Mouse (Mus musculus): ENCODE results near the gene Erbb2. TPM values are rescaled to one million over a fixed set of nuclear protein-coding genes. Genes with fewer than 3 reads are reported as not detected.

Erbb2 gene
- polyA plus RNA-seq, 1 experiment from 2014 or later = 18.9 TPM

- peaks cover 16% of the 10 kb centered on the region for H3K4me1 ChIP-seq
- H3K9me3 ChIP-seq = no peaks in the 10 kb centered on the region
- H3K4me3 ChIP-seq = peak overlapping the region; percentile 67
- H3K27ac ChIP-seq = peak overlapping the region; percentile 81
- 28% methylated on average over 9 of the region's 9 CpGs for WGBS
- no peak for DNase-seq (ENCODE audit: extremely low spot score, low spot score)
- H3K27me3 ChIP-seq (ENCODE audit: poor library complexity, severe bottlenecking) = peaks cover 67% of the 10 kb centered on the region
- no peaks in the 10 kb centered on the region for H3K36me3 ChIP-seq (replicated peaks)
Observed at GRCm38 (mm10) chr11:98456945-98457344, 44.7 kb downstream of the Erbb2 start.

DNA sequence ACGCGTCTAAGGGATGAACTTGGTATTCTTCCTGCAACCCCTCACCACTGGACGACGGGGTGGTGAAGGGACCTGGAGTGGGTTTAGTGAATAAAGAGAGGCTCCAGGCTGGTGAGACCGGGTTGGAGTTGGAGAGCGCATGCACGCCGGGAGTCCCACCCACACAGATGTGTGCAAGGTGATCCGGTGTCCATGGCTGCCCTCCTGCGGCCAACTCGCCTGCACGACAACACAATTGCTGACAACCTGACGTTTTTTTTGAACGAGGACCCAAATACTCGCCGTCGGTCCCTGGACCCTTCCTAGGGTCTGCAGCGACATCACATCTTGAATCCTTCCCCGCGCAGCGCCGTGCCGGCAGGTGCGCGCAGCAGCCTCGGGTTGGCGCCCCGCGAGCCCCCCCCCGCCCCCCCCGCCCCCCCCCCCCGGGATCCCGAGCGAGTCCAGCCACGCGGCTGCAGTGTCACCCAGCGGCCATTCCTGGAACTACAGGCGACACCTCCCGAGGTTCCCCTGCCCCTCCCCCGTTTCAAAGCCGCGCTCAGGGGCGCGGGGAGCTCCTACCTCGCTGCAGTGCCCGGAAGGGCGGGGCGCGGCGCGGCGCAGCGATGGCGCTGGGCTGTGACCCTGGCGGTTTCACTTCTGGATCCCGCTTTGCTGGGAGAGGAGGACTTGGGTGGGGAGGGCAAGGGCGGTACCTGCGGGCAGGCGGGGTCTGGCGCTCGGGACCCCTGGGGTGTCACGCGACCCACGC, 45.3 kb downstream of the Erbb2 start:
- Histone ChIP-seq H3K36me3 (replicated peaks) (no peaks in the 10 kb centered on the region), H3K9me3 (no peaks in the 10 kb centered on the region), H3K27ac (peak overlapping the region; percentile 81), H3K4me1 (peaks cover 16% of the 10 kb centered on the region), H3K4me3 (peak overlapping the region; percentile 67), H3K27me3 (ENCODE audit: poor library complexity, severe bottlenecking) (peaks cover 71% of the 10 kb centered on the region)
- under 1% methylated on average over 54 of the region's 64 CpGs for whole genome bisulfite sequencing
- peak; percentile 86 for DNase-seq (ENCODE audit: extremely low spot score, low spot score)

DNA sequence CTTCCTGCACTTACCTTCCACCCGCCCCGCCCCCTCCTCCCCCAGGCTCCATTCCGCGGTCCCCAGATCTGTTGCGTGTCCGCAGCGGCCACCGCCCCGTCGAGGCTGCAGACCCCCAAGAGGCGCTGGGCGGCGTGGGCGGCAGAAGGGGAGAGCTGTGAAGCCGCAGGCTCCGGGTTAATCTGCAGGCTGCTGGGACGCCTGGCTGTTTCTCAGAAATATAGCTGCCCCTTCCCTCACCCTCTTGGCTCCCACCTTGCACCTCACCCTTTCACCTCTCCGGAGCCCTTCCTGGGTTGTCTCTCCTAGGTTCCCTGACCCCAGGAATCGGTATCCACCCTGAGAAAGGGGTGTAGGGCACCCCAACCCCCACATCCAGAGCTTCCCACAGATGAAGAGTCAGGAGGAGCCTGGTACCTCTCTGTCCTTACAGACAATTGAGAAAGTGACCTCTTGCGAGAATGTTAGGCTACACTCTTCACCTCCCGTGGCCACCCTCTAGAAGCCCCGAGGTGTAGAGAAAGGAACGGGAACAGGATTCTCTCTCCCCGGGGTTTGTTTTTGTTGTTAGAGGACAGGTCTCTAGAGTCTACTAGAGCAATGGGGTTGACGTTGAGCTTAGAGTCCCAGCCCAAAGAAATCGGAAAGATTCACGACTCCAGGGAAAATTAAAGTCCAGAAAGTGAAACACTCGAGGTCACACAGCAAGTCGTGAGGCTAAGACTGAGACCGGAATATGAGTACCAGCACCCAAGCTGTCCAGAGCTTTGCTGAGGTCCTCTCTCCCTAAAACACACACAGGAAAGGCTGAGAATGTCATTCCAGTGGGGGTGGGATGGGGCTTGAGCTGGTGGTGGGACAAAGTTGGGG, 46.1 kb downstream of the Erbb2 start:
- no peak for DNase-seq (ENCODE audit: extremely low spot score, low spot score)
- peaks cover 16% of the 10 kb centered on the region for H3K4me1 ChIP-seq
- peaks cover 65% of the 10 kb centered on the region for H3K27me3 ChIP-seq (ENCODE audit: poor library complexity, severe bottlenecking)
- H3K27ac ChIP-seq = peak overlapping the region; percentile 81
- WGBS = 4% methylated on average over 30 of the region's 30 CpGs
- H3K9me3 ChIP-seq = no peaks in the 10 kb centered on the region
- peak overlapping the region; percentile 67 for H3K4me3 ChIP-seq
- no peaks in the 10 kb centered on the region for H3K36me3 ChIP-seq (replicated peaks)

DNA sequence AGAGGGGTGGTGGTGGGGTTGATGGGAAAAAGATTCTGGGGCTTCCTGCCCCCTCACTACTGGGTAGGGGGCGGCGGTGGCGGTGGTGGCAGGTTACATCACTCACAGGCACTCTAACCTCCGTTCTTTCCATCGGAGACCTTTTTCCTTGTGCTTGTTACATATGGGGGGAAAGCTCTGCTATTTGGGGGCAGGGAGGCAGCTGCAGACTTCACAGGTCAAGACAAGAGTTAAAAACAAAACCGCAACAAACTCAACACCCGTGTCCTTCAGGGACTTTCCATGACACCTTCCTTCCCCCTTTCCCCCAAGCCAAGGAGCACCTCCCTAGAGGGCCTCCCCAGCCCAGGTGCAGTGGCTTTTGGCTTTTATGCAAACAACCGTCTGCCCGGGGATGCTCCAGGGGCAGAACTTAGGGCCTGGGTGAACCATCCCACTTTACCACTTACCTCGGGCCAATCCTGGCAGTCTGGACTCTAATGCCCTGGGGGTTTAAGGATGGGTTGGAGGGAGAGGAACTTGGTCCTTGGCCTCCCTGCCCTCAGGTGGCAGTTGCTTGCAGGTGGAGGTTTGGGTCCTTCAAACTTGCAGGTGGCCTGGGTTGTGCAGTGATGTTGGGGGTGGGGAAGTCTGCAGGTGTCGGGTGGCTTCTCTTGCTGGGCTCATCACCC, 46.9 kb downstream of the Erbb2 start:
- no peak overlapping the region for H3K27ac ChIP-seq
- H3K4me3 ChIP-seq = no peak overlapping the region
- H3K4me1 ChIP-seq = peaks cover 16% of the 10 kb centered on the region
- no peak for DNase-seq (ENCODE audit: extremely low spot score, low spot score)
- 19% methylated on average over 11 of the region's 11 CpGs for WGBS
- H3K36me3 ChIP-seq (replicated peaks) = no peaks in the 10 kb centered on the region
- H3K9me3 ChIP-seq = no peaks in the 10 kb centered on the region
- peaks cover 59% of the 10 kb centered on the region for H3K27me3 ChIP-seq (ENCODE audit: poor library complexity, severe bottlenecking)

GRCm38 (mm10) chr11:98459860-98460259, 47.6 kb downstream of the Erbb2 start:
- peaks cover 16% of the 10 kb centered on the region for H3K4me1 ChIP-seq
- no peak overlapping the region for H3K27ac ChIP-seq
- H3K36me3 ChIP-seq (replicated peaks) = no peaks in the 10 kb centered on the region
- WGBS = 80% methylated on average over 9 of the region's 9 CpGs
- DNase-seq (ENCODE audit: extremely low spot score, low spot score) = no peak
- H3K9me3 ChIP-seq = no peaks in the 10 kb centered on the region
- H3K4me3 ChIP-seq = no peak overlapping the region
- peaks cover 59% of the 10 kb centered on the region for H3K27me3 ChIP-seq (ENCODE audit: poor library complexity, severe bottlenecking)

DNA sequence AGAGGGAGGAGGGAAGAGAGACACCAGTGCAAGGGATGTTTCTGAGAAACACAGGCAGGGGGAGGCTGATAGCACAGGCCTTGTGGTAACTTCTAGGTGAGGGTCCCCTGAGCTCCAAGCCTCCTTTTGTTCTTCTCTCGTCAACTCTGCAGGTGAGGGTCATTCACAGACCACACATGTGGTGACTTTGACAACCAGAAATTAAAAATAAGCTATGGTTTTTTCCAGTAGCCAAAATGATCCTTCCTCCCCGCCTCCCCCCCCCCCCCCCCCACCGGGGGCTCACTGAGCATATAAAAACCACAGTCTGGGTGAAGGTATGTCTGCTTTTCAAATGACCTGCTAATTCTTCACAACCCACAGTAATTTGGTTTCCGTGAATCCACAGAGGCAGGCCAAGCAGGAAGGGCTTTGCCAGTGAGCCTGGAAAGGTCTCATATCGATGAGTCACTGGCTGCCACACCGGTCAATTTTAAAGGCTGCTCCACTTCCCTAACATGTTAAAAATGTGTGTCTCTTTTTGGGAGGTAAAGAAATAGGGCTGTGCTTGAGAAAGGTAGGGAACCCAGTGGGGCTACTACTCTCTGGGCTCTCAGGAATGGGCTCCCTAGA, 48.9 kb downstream of the Erbb2 start:
- 55% methylated on average over 6 of the region's 6 CpGs for WGBS
- no peak for DNase-seq (ENCODE audit: extremely low spot score, low spot score)
- Histone ChIP-seq H3K9me3 (no peaks in the 10 kb centered on the region), H3K27me3 (ENCODE audit: poor library complexity, severe bottlenecking) (peaks cover 50% of the 10 kb centered on the region), H3K4me1 (peaks cover 16% of the 10 kb centered on the region), H3K27ac (no peak overlapping the region), H3K4me3 (no peak overlapping the region), H3K36me3 (replicated peaks) (no peaks in the 10 kb centered on the region)

DNA sequence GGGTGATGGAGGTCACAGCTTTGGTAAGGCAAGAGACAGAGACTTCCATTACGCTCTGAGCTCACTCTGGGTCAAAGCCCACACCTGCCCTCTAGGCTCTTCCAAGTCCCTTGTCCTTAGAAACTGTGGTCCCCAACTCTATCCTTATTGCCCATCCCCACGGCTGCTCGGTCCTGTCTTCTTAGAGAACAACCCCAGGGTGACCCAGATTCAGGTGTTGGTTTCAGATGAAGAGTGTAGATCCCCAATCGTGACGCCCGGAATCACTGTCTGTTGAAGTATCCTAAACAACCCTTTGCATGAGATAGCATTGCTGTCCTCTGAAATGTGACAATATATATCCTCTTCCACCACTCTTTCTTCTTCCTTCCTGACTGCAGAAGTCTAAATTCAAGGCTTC, 50.0 kb downstream of the Erbb2 start:
- WGBS = 88% methylated on average over 6 of the region's 6 CpGs
- peaks cover 46% of the 10 kb centered on the region for H3K27me3 ChIP-seq (ENCODE audit: poor library complexity, severe bottlenecking)

DNA sequence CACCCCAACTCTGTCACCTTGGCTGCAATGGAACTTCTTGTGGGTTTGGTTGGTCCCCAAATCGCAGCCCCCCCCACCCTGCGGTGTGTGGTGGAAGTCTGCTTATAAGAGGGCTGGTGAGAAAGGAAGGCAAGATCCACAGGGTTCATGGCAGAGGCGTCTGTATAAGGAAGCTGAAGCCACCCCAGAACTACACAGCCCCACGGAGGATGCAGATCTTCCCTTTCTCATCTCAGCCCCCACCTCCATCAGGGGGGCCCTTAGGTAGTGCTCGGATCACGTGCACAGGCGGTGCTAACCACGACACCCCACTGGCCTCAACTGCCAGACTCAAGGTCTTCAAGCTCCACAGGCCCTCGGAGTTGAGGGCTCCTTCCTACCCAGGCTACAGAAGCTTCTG, 51.6 kb downstream of the Erbb2 start:
- H3K27me3 ChIP-seq (ENCODE audit: poor library complexity, severe bottlenecking) = peaks cover 34% of the 10 kb centered on the region
- 86% methylated on average over 9 of the region's 9 CpGs for WGBS

More for the DNA sequence above, 50.0 kb downstream of the Erbb2 start:
- no peaks in the 10 kb centered on the region for H3K36me3 ChIP-seq (replicated peaks)
- H3K9me3 ChIP-seq = no peaks in the 10 kb centered on the region
- no peak for DNase-seq (ENCODE audit: extremely low spot score, low spot score)
- no peak overlapping the region for H3K4me3 ChIP-seq
- H3K4me1 ChIP-seq = peaks cover 12% of the 10 kb centered on the region
- H3K27ac ChIP-seq = no peak overlapping the region

DNA sequence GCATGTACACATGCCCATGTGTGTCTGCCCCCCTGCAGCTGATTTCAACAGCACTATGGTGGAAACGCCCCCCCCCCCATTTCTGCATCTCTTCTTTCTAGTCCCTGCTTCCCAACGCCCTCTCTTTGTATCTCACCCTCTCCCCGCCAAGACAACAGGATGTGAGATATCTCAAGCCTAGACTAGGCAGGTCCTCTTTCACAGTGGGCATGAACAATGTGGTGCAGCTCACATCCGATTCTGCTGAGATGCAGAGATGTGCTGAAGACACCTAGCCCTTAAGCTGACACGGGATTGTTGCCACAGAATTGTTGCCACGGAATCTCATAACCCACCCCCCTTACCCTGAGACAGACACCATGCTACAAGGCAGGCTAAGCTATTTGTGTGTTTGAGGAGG, 52.2 kb downstream of the Erbb2 start:
- no peak overlapping the region for H3K4me3 ChIP-seq
- H3K27me3 ChIP-seq (ENCODE audit: poor library complexity, severe bottlenecking) = peaks cover 27% of the 10 kb centered on the region
- no peaks in the 10 kb centered on the region for H3K36me3 ChIP-seq (replicated peaks)
- no peak for DNase-seq (ENCODE audit: extremely low spot score, low spot score)
- H3K9me3 ChIP-seq = no peaks in the 10 kb centered on the region
- WGBS = 82% methylated on average over 6 of the region's 6 CpGs
- H3K27ac ChIP-seq = no peak overlapping the region
- H3K4me1 ChIP-seq = no peaks in the 10 kb centered on the region

More for the DNA sequence above, 51.6 kb downstream of the Erbb2 start:
- Histone ChIP-seq H3K36me3 (replicated peaks) (no peaks in the 10 kb centered on the region), H3K9me3 (no peaks in the 10 kb centered on the region), H3K27ac (no peak overlapping the region), H3K4me1 (no peaks in the 10 kb centered on the region), H3K4me3 (no peak overlapping the region)
- no peak for DNase-seq (ENCODE audit: extremely low spot score, low spot score)

DNA sequence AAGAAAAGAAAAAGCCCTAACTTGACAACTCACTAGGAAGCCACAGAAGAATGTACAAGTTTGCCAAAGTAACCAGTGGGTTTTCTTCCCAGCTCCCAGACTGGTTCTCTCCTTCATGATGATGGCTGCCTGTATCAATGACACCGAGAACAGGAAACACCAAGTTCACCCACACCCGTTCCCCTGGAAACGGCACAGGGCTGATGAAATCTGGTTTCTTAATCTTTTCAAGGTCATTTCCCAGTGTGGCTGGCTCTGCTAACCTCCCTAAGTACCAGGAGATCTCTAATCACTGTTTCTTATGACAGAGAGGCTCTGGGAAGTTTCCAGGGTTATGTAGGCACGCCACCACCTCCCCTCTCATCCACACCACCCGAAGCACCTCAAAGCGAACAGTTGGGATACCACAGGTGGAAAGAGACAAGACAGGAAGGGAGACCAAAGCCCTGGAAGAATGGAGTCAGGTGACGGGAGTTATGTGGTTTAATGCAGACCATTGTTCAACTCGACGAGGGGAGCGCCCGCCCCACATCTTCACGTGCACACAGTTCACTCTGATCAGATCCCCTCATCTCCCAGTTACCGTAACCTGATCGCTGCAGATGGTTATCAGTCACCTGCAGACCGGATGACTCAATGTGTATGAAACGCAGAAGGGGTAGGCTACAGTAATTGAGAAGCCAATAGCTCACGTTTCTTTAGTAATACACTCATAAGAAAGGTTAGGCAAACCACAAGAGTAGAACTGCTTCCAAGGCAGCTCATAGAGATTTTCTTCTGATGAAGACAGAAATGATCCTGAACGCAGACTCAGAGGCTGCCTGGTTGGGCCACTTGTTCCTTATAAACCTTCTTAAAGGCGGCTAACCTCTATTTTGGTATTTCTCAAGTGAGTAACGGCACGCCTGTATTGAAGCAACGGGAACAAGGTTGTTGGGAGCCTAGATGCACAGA, 57.8 kb downstream of the Erbb2 start:
- Histone ChIP-seq H3K36me3 (replicated peaks) (no peaks in the 10 kb centered on the region), H3K4me3 (no peak overlapping the region), H3K4me1 (peaks cover 31% of the 10 kb centered on the region), H3K9me3 (no peaks in the 10 kb centered on the region), H3K27me3 (ENCODE audit: poor library complexity, severe bottlenecking) (peaks cover 10% of the 10 kb centered on the region; the same call in 1 of the 2 replicates), H3K27ac (no peak overlapping the region)
- no peak for DNase-seq (ENCODE audit: extremely low spot score, low spot score)
- WGBS = 84% methylated on average over 22 of the region's 22 CpGs

DNA sequence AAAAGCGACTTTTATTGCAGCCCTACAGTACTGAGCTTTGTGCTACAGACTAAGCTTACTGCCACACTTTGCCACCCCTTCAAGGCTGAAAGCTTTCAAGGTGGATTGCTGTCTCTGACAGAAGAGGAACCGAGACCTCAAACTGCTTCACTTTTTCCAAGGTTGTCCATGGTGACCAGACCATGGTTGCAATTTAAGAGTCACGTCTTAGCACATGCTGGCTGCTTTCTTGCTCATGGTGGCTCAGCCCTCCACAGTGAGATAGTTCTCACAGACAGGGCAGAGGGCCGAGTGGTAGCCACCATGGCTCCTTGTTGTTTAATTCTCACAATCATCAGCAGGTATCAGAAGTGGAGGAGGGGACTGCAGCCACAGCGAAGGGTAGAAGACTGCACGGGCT, 58.5 kb downstream of the Erbb2 start:
- no peaks in the 10 kb centered on the region for H3K9me3 ChIP-seq
- WGBS = 81% methylated on average over 6 of the region's 6 CpGs
- DNase-seq (ENCODE audit: extremely low spot score, low spot score) = no peak

More for the DNA sequence above, 58.5 kb downstream of the Erbb2 start:
- Histone ChIP-seq H3K27ac (0 out of 2 replicates have a peak overlapping the region, but pooled peaks have one; percentile 44), H3K27me3 (ENCODE audit: poor library complexity, severe bottlenecking) (peaks cover 10% of the 10 kb centered on the region; the same call in 1 of the 2 replicates), H3K4me3 (no peak overlapping the region), H3K36me3 (replicated peaks) (no peaks in the 10 kb centered on the region), H3K4me1 (peaks cover 31% of the 10 kb centered on the region)

Data from forebrain, embryonic 10.5 days (tissue).